Mouse (Mus musculus): ENCODE data around the gene Ing4. TPM values are rescaled to one million over a fixed set of nuclear protein-coding genes. Genes with fewer than 3 reads are reported as not detected.
"Not testable (repeated sequence)": the region's sequence is repeated elsewhere in the genome, so short reads cannot be mapped to it uniquely, and the experiment has no call there.

Ing4 gene
- polyA plus RNA-seq, 1 experiment from 2014 or later, result 134 TPM

GRCm38 (mm10) chr6:125049678-125050077 is 10.1 kb downstream of the Ing4 start, which contains the start of gene Acrbp:
Acrbp (plus strand) TSS chr6:125049689.
- no peaks in the 10 kb centered on the region for H3K9me3 ChIP-seq (ENCODE audit: control insufficient read depth, low read length)
- no peaks in the 10 kb centered on the region for H3K4me1 ChIP-seq (ENCODE audit: control insufficient read depth, insufficient read depth, low read length)
- 33% methylated on average over 20 of the region's 20 CpGs for WGBS
- ATAC-seq (ENCODE audit: insufficient number of reproducible peaks, low FRiP score, low TSS enrichment, low read depth) (no peak), DNase-seq (ENCODE audit: low spot score) (peak; percentile 37)
- H3K27me3 ChIP-seq (ENCODE audit: control insufficient read depth, insufficient read depth, low read length), result no peaks in the 10 kb centered on the region
- H3K4me3 ChIP-seq (ENCODE audit: low read depth, low read length), result peak within 1 kb of the TSS; percentile 0; the same call in 1 of the 2 replicates
- H3K9ac ChIP-seq (ENCODE audit: low read length), result no peak within 1 kb of the TSS
- H3K27ac ChIP-seq (replicated peaks; ENCODE audit: low read depth, low read length), result 0 out of 2 replicates have a peak within 1 kb of the TSS, but pooled peaks have one; percentile 2
- no peak within 1 kb of the TSS for H3K4me2 ChIP-seq (ENCODE audit: low read depth, severe bottlenecking)
- peaks cover 31% of the 10 kb centered on the region for H3K36me3 ChIP-seq (ENCODE audit: control insufficient read depth, insufficient read depth, low read length)

GRCm38 (mm10) chr6:125051237-125051636 is 11.7 kb downstream of the Ing4 start:
- Histone ChIP-seq H3K27ac (replicated peaks; ENCODE audit: low read depth, low read length) (no peak overlapping the region), H3K4me2 (ENCODE audit: low read depth, severe bottlenecking) (no peak overlapping the region), H3K36me3 (ENCODE audit: control insufficient read depth, insufficient read depth, low read length) (peaks cover 31% of the 10 kb centered on the region), H3K4me1 (ENCODE audit: control insufficient read depth, insufficient read depth, low read length) (no peaks in the 10 kb centered on the region), H3K9ac (ENCODE audit: low read length) (no peak overlapping the region), H3K27me3 (ENCODE audit: control insufficient read depth, insufficient read depth, low read length) (no peaks in the 10 kb centered on the region), H3K9me3 (ENCODE audit: control insufficient read depth, low read length) (no peaks in the 10 kb centered on the region), H3K4me3 (ENCODE audit: low read depth, low read length) (no peak overlapping the region)
- no peak for ATAC-seq (ENCODE audit: insufficient number of reproducible peaks, low FRiP score, low TSS enrichment, low read depth)
- WGBS, result 63% methylated on average over 5 of the region's 5 CpGs
- no peak for DNase-seq (ENCODE audit: low spot score)

GRCm38 (mm10) chr6:125061493-125061892 is 21.9 kb downstream of the Ing4 start:
- no peaks in the 10 kb centered on the region for H3K36me3 ChIP-seq (ENCODE audit: control insufficient read depth, insufficient read depth, low read length)
- H3K9ac ChIP-seq (ENCODE audit: low read length), result no peak overlapping the region
- WGBS, result 51% methylated on average over 6 of the region's 6 CpGs
- no peak overlapping the region for H3K4me2 ChIP-seq (ENCODE audit: low read depth, severe bottlenecking)
- H3K27ac ChIP-seq (replicated peaks; ENCODE audit: low read depth, low read length), result no peak overlapping the region
- DNase-seq (ENCODE audit: low spot score), result no peak
- ATAC-seq (ENCODE audit: insufficient number of reproducible peaks, low FRiP score, low TSS enrichment, low read depth), result no peak
- H3K27me3 ChIP-seq (ENCODE audit: control insufficient read depth, insufficient read depth, low read length), result no peaks in the 10 kb centered on the region
- no peak overlapping the region for H3K4me3 ChIP-seq (ENCODE audit: low read depth, low read length)
- H3K4me1 ChIP-seq (ENCODE audit: control insufficient read depth, insufficient read depth, low read length), result 0 out of 2 replicates have a peak, but pooled peaks cover 2% of the 10 kb centered on the region
- no peaks in the 10 kb centered on the region for H3K9me3 ChIP-seq (ENCODE audit: control insufficient read depth, low read length)

GRCm38 (mm10) chr6:125062511-125062910 is 23.0 kb downstream of the Ing4 start:
- Histone ChIP-seq H3K9ac (ENCODE audit: low read length) (no peak overlapping the region), H3K4me1 (ENCODE audit: control insufficient read depth, insufficient read depth, low read length) (0 out of 2 replicates have a peak, but pooled peaks cover 2% of the 10 kb centered on the region), H3K4me3 (ENCODE audit: low read depth, low read length) (no peak overlapping the region), H3K4me2 (ENCODE audit: low read depth, severe bottlenecking) (no peak overlapping the region), H3K27ac (replicated peaks; ENCODE audit: low read depth, low read length) (no peak overlapping the region), H3K27me3 (ENCODE audit: control insufficient read depth, insufficient read depth, low read length) (no peaks in the 10 kb centered on the region), H3K9me3 (ENCODE audit: control insufficient read depth, low read length) (no peaks in the 10 kb centered on the region), H3K36me3 (ENCODE audit: control insufficient read depth, insufficient read depth, low read length) (no peaks in the 10 kb centered on the region)
- DNase-seq (ENCODE audit: low spot score) (no peak), ATAC-seq (ENCODE audit: insufficient number of reproducible peaks, low FRiP score, low TSS enrichment, low read depth) (no peak)
- 88% methylated on average over 5 of the region's 5 CpGs for WGBS

GRCm38 (mm10) chr6:125063906-125064305 is 24.3 kb downstream of the Ing4 start:
- 89% methylated on average over 6 of the region's 6 CpGs for WGBS
- no peak overlapping the region for H3K9ac ChIP-seq (ENCODE audit: low read length)
- H3K27ac ChIP-seq (replicated peaks; ENCODE audit: low read depth, low read length), result no peak overlapping the region
- no peaks in the 10 kb centered on the region for H3K27me3 ChIP-seq (ENCODE audit: control insufficient read depth, insufficient read depth, low read length)
- no peak overlapping the region for H3K4me3 ChIP-seq (ENCODE audit: low read depth, low read length)
- H3K4me1 ChIP-seq (ENCODE audit: control insufficient read depth, insufficient read depth, low read length), result 0 out of 2 replicates have a peak, but pooled peaks cover 2% of the 10 kb centered on the region
- H3K36me3 ChIP-seq (ENCODE audit: control insufficient read depth, insufficient read depth, low read length), result no peaks in the 10 kb centered on the region
- ATAC-seq (ENCODE audit: insufficient number of reproducible peaks, low FRiP score, low TSS enrichment, low read depth) (no peak), DNase-seq (ENCODE audit: low spot score) (no peak)
- no peaks in the 10 kb centered on the region for H3K9me3 ChIP-seq (ENCODE audit: control insufficient read depth, low read length)
- no peak overlapping the region for H3K4me2 ChIP-seq (ENCODE audit: low read depth, severe bottlenecking)

- H3K9me3 ChIP-seq (ENCODE audit: control insufficient read depth, low read length); DNase-seq (ENCODE audit: low spot score); ATAC-seq (ENCODE audit: insufficient number of reproducible peaks, low FRiP score, low TSS enrichment, low read depth); H3K9ac ChIP-seq (ENCODE audit: low read length); H3K4me3 ChIP-seq (ENCODE audit: low read depth, low read length); H3K36me3 ChIP-seq (ENCODE audit: control insufficient read depth, insufficient read depth, low read length); H3K4me2 ChIP-seq (ENCODE audit: low read depth, severe bottlenecking); H3K4me1 ChIP-seq (ENCODE audit: control insufficient read depth, insufficient read depth, low read length); H3K27ac ChIP-seq (replicated peaks; ENCODE audit: low read depth, low read length); H3K27me3 ChIP-seq (ENCODE audit: control insufficient read depth, insufficient read depth, low read length): not testable (repeated sequence)
- no CpG with 5 or more reads among the region's 1 CpGs for WGBS
These were observed 25.7 kb downstream of the Ing4 start for GRCm38 (mm10) chr6:125065223-125065622.

GRCm38 (mm10) chr6:125067571-125067995 is 28.0 kb downstream of the Ing4 start, which contains the start of gene Lpar5:
Lpar5 (plus strand) TSS chr6:125067920.
- ATAC-seq (ENCODE audit: insufficient number of reproducible peaks, low FRiP score, low TSS enrichment, low read depth), result no peak
- no peak within 1 kb of the TSS for H3K4me2 ChIP-seq (ENCODE audit: low read depth, severe bottlenecking)
- no peak for DNase-seq (ENCODE audit: low spot score)
- H3K9ac ChIP-seq (ENCODE audit: low read length), result no peak within 1 kb of the TSS
- no peaks in the 10 kb centered on the region for H3K9me3 ChIP-seq (ENCODE audit: control insufficient read depth, low read length)
- H3K4me3 ChIP-seq (ENCODE audit: low read depth, low read length), result no peak within 1 kb of the TSS
- WGBS, result 32% methylated on average over 8 of the region's 8 CpGs
- no peaks in the 10 kb centered on the region for H3K27me3 ChIP-seq (ENCODE audit: control insufficient read depth, insufficient read depth, low read length)
- no peaks in the 10 kb centered on the region for H3K4me1 ChIP-seq (ENCODE audit: control insufficient read depth, insufficient read depth, low read length)
- no peaks in the 10 kb centered on the region for H3K36me3 ChIP-seq (ENCODE audit: control insufficient read depth, insufficient read depth, low read length)
- no peak within 1 kb of the TSS for H3K27ac ChIP-seq (replicated peaks; ENCODE audit: low read depth, low read length)

GRCm38 (mm10) chr6:125071170-125071895 is 31.8 kb downstream of the Ing4 start:
- no peak overlapping the region for H3K27ac ChIP-seq (replicated peaks; ENCODE audit: low read depth, low read length)
- H3K4me2 ChIP-seq (ENCODE audit: low read depth, severe bottlenecking), result no peak overlapping the region
- 87% methylated on average over 18 of the region's 18 CpGs for WGBS

More at GRCm38 (mm10) chr6:125071170-125071895, 31.8 kb downstream of the Ing4 start:
- Histone ChIP-seq H3K4me3 (ENCODE audit: low read depth, low read length) (no peak overlapping the region), H3K4me1 (ENCODE audit: control insufficient read depth, insufficient read depth, low read length) (no peaks in the 10 kb centered on the region), H3K9me3 (ENCODE audit: control insufficient read depth, low read length) (no peaks in the 10 kb centered on the region), H3K36me3 (ENCODE audit: control insufficient read depth, insufficient read depth, low read length) (no peaks in the 10 kb centered on the region), H3K27me3 (ENCODE audit: control insufficient read depth, insufficient read depth, low read length) (no peaks in the 10 kb centered on the region), H3K9ac (ENCODE audit: low read length) (no peak overlapping the region; the same call in 1 of the 2 replicates)
- ATAC-seq (ENCODE audit: insufficient number of reproducible peaks, low FRiP score, low TSS enrichment, low read depth) (no peak), DNase-seq (ENCODE audit: low spot score) (no peak)
